Mouse (Mus musculus): Measurements from ENCODE around the gene Stat2. TPM values are rescaled to one million over a fixed set of nuclear protein-coding genes. Genes with fewer than 3 reads are reported as not detected.

Gene Stat2
- polyA plus RNA-seq, 1 experiment: 7.5 TPM

GRCm38 (mm10) chr10:128232420-128232985, 37.9 kb upstream of the Stat2 start:
- H3K4me3 ChIP-seq: peak overlapping the region; percentile 53
- H3ac ChIP-seq (ENCODE audit: control insufficient read depth, insufficient read length): peak overlapping the region; percentile 64
- H3K4me2 ChIP-seq (ENCODE audit: low read depth): peak overlapping the region; percentile 89
- no peak for TF ChIP-seq REST (IDR thresholded peaks at IDR 0.05; ENCODE audit: insufficient read depth, insufficient read length)
- TF ChIP-seq POLR2A (IDR thresholded peaks at IDR 0.05; ENCODE audit: insufficient read length, low read depth): no peak
- TF ChIP-seq E2F4 (IDR thresholded peaks at IDR 0.05; ENCODE audit: insufficient read depth): no peak
- no peak for TF ChIP-seq MAX (IDR thresholded peaks at IDR 0.05; ENCODE audit: low read depth)
- TF ChIP-seq MYOG (IDR thresholded peaks at IDR 0.05; ENCODE audit: control insufficient read depth in 1 of 3, insufficient read depth in 1 of 3, insufficient read length in 2 of 3, low read depth in 2 of 3): no peak
- no peak for TF ChIP-seq MYOD1 (IDR thresholded peaks at IDR 0.05; ENCODE audit: control insufficient read depth in 1 of 3, insufficient read length in 2 of 3, low read depth in 2 of 3)
- TF ChIP-seq TCF12 (IDR thresholded peaks at IDR 0.05; ENCODE audit: insufficient read depth, poor library complexity, severe bottlenecking): no peak
- TF ChIP-seq SRF (IDR thresholded peaks at IDR 0.05; ENCODE audit: control insufficient read depth, insufficient read length, low read depth): no peak
- no peak for TF ChIP-seq POLR2AphosphoS2 (IDR thresholded peaks at IDR 0.05; ENCODE audit: insufficient read length, low read depth)
- TF ChIP-seq TCF3 (IDR thresholded peaks at IDR 0.05; ENCODE audit: insufficient read length, low read depth): no peak
- TF ChIP-seq CEBPB (IDR thresholded peaks at IDR 0.05; ENCODE audit: insufficient read depth, poor library complexity, severe bottlenecking): no peak
- TF ChIP-seq USF1 (IDR thresholded peaks at IDR 0.05; ENCODE audit: low read depth): no peak
- H3K36me3 ChIP-seq (ENCODE audit: control insufficient read depth, insufficient read depth): no peaks in the 10 kb centered on the region
- H3K27me3 ChIP-seq (ENCODE audit: control insufficient read depth, insufficient read depth, insufficient read length): no peaks in the 10 kb centered on the region
- no peaks in the 10 kb centered on the region for H3K79me2 ChIP-seq (ENCODE audit: control insufficient read depth, insufficient read depth)

- TF ChIP-seq SRF (IDR thresholded peaks at IDR 0.05; ENCODE audit: control insufficient read depth, insufficient read length, low read depth) (no peak), POLR2A (IDR thresholded peaks at IDR 0.05; ENCODE audit: insufficient read length, low read depth) (no peak), TCF12 (IDR thresholded peaks at IDR 0.05; ENCODE audit: insufficient read depth, poor library complexity, severe bottlenecking) (no peak), USF1 (IDR thresholded peaks at IDR 0.05; ENCODE audit: low read depth) (no peak)
- H3K79me2 ChIP-seq (ENCODE audit: control insufficient read depth, insufficient read depth): no peaks in the 10 kb centered on the region
- H3ac ChIP-seq (ENCODE audit: control insufficient read depth, insufficient read length): no peak overlapping the region
- H3K4me3 ChIP-seq: no peak overlapping the region
- H3K36me3 ChIP-seq (ENCODE audit: control insufficient read depth, insufficient read depth): peaks cover 6% of the 10 kb centered on the region
- H3K27me3 ChIP-seq (ENCODE audit: control insufficient read depth, insufficient read depth, insufficient read length): no peaks in the 10 kb centered on the region
- no peak overlapping the region for H3K4me2 ChIP-seq (ENCODE audit: low read depth)
Observed at GRCm38 (mm10) chr10:128236321-128236720, 34.0 kb upstream of the Stat2 start.

- no peaks in the 10 kb centered on the region for H3K27me3 ChIP-seq (ENCODE audit: control insufficient read depth, insufficient read depth, insufficient read length)
- H3K4me2 ChIP-seq (ENCODE audit: low read depth): no peak overlapping the region
- H3K4me3 ChIP-seq: no peak overlapping the region
- H3K79me2 ChIP-seq (ENCODE audit: control insufficient read depth, insufficient read depth): no peaks in the 10 kb centered on the region
- no peak for TF ChIP-seq MYOG (IDR thresholded peaks at IDR 0.05; ENCODE audit: control insufficient read depth in 1 of 3, insufficient read depth in 1 of 3, insufficient read length in 2 of 3, low read depth in 2 of 3)
- TF ChIP-seq POLR2AphosphoS2 (IDR thresholded peaks at IDR 0.05; ENCODE audit: insufficient read length, low read depth): no peak
- TF ChIP-seq E2F4 (IDR thresholded peaks at IDR 0.05; ENCODE audit: insufficient read depth): no peak
- TF ChIP-seq MYOD1 (IDR thresholded peaks at IDR 0.05; ENCODE audit: control insufficient read depth in 1 of 3, insufficient read length in 2 of 3, low read depth in 2 of 3): no peak
- no peak for TF ChIP-seq POLR2A (IDR thresholded peaks at IDR 0.05; ENCODE audit: insufficient read length, low read depth)
- TF ChIP-seq CEBPB (IDR thresholded peaks at IDR 0.05; ENCODE audit: insufficient read depth, poor library complexity, severe bottlenecking): no peak
- no peak for TF ChIP-seq USF1 (IDR thresholded peaks at IDR 0.05; ENCODE audit: low read depth)
- TF ChIP-seq TCF12 (IDR thresholded peaks at IDR 0.05; ENCODE audit: insufficient read depth, poor library complexity, severe bottlenecking): no peak
- no peak for TF ChIP-seq REST (IDR thresholded peaks at IDR 0.05; ENCODE audit: insufficient read depth, insufficient read length)
- TF ChIP-seq MAX (IDR thresholded peaks at IDR 0.05; ENCODE audit: low read depth): no peak
- no peak for TF ChIP-seq SRF (IDR thresholded peaks at IDR 0.05; ENCODE audit: control insufficient read depth, insufficient read length, low read depth)
- TF ChIP-seq TCF3 (IDR thresholded peaks at IDR 0.05; ENCODE audit: insufficient read length, low read depth): no peak
- peaks cover 6% of the 10 kb centered on the region for H3K36me3 ChIP-seq (ENCODE audit: control insufficient read depth, insufficient read depth)
- H3ac ChIP-seq (ENCODE audit: control insufficient read depth, insufficient read length): no peak overlapping the region
Observed at GRCm38 (mm10) chr10:128237807-128238480, 32.4 kb upstream of the Stat2 start.

DNA sequence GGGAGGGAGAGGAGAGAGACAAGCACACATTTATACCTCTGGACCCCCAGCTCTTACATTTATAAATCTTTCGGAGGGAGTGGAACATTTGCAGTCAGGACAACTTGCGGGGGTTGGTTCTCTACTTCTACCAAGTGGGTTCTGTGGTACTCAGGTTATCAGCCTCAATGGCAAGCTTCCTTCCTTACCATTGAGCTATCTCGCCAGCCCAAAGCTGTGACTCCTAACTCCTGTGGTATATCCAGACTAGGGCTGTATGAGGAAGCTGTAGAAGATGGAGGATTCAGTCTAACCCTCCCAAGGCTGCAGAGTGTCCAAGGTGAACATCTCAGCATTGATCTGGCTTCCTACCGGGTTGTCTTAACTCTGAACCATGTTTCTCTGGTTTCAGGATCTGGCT, 31.2 kb upstream of the Stat2 start:
- Histone ChIP-seq H3ac (ENCODE audit: control insufficient read depth, insufficient read length) (no peak overlapping the region), H3K79me2 (ENCODE audit: control insufficient read depth, insufficient read depth) (no peaks in the 10 kb centered on the region), H3K4me3 (no peak overlapping the region), H3K36me3 (ENCODE audit: control insufficient read depth, insufficient read depth) (peaks cover 6% of the 10 kb centered on the region), H3K27me3 (ENCODE audit: control insufficient read depth, insufficient read depth, insufficient read length) (no peaks in the 10 kb centered on the region), H3K4me2 (ENCODE audit: low read depth) (no peak overlapping the region)
- TF ChIP-seq USF1 (IDR thresholded peaks at IDR 0.05; ENCODE audit: low read depth): no peak

DNA sequence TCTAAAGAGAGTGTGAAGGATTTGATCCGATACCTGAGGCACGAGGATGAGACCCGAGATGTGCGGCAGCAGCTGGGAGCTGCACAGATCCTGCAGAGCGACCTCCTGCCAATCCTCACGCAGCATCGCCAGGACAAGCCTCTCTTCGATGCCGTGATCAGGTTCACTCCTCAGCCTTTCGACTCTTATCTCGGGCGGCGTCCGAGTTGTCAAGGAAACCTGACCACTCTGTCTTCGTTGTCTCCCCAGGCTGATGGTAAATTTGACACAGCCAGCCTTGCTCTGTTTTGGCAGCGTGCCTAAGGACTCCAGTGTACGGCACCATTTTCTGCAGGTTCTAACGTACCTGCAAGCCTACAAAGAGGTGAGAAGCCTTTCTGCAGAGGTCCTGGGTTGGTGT, 30.2 kb upstream of the Stat2 start:
- Histone ChIP-seq H3K4me3 (no peak overlapping the region), H3K4me2 (ENCODE audit: low read depth) (no peak overlapping the region), H3K36me3 (ENCODE audit: control insufficient read depth, insufficient read depth) (peaks cover 6% of the 10 kb centered on the region), H3ac (ENCODE audit: control insufficient read depth, insufficient read length) (no peak overlapping the region), H3K79me2 (ENCODE audit: control insufficient read depth, insufficient read depth) (no peaks in the 10 kb centered on the region), H3K27me3 (ENCODE audit: control insufficient read depth, insufficient read depth, insufficient read length) (no peaks in the 10 kb centered on the region)
- TF ChIP-seq POLR2A (IDR thresholded peaks at IDR 0.05; ENCODE audit: insufficient read length, low read depth): no peak
- TF ChIP-seq CEBPB (IDR thresholded peaks at IDR 0.05; ENCODE audit: insufficient read depth, poor library complexity, severe bottlenecking): no peak
- no peak for TF ChIP-seq MAX (IDR thresholded peaks at IDR 0.05; ENCODE audit: low read depth)
- TF ChIP-seq SRF (IDR thresholded peaks at IDR 0.05; ENCODE audit: control insufficient read depth, insufficient read length, low read depth): no peak

Data from myocyte (in vitro differentiated cells).